In the genomic region with DNA sequence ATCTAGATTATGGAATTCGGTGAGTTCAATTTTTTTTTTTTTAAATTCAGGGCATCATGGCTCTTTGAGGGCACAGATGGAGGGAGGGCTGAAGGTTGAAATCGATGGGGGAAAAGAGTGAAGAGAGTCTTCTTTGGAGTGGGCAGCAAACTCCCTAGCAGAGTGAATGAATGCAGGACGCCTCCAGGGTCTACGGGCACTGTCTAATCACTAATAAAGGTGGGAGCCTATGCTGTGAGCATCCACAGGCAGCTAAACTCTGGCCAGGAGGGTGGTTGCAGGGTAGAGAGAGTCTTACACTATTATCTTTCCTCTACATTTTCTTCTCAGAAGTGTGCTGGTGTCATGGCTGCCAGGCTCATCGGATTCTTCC, we compare ENCODE assay signal across 8 mouse cellular contexts. TPM values are rescaled to one million over a fixed set of nuclear protein-coding genes. Genes with fewer than 3 reads are reported as not detected.
DNase-seq lines count a peak whose midpoint lies in the region; ATAC-seq and TF ChIP-seq lines count a peak whose summit lies in the region.

No protein-coding gene starts in this region.

- H3K36me3 ChIP-seq in testis, adult 2 months (ENCODE audit: control insufficient read depth, insufficient read depth, low read length) = no peaks in the 10 kb centered on the region; the same call in 1 of the 2 replicates
- peaks cover 39% of the 10 kb centered on the region for H3K36me3 ChIP-seq in limb, embryonic 15.5 days
- peaks cover 19% of the 10 kb centered on the region for H3K36me3 ChIP-seq in stomach, postnatal 0 days (ENCODE audit: control insufficient read depth, insufficient read depth, low read length)

- DNase-seq in cerebellum, adult 2 months = no peak
- DNase-seq in cerebellum, postnatal 25 days = no peak
- no peak for DNase-seq in testis, postnatal 10 days (ENCODE audit: low spot score)
- DNase-seq in stomach, postnatal 0 days (ENCODE audit: low spot score) = no peak
- no peak for DNase-seq in urinary bladder, postnatal 36 days (ENCODE audit: low spot score in 2 of 2)
- DNase-seq in kidney, postnatal 4 days = no peak

- peak overlapping the region; percentile 61 for H3K4me2 ChIP-seq in limb, embryonic 15.5 days
- peak overlapping the region; percentile 64 for H3K4me2 ChIP-seq in stomach, postnatal 0 days (replicated peaks; ENCODE audit: low read depth)

- no peaks in the 10 kb centered on the region for H3K9me3 ChIP-seq in limb, embryonic 15.5 days
- H3K9me3 ChIP-seq in stomach, postnatal 0 days (ENCODE audit: control insufficient read depth, low read length) = no peaks in the 10 kb centered on the region

- no peak for ATAC-seq in limb, embryonic 15.5 days (ENCODE audit: insufficient number of reproducible peaks, low FRiP score, low TSS enrichment, low read depth)
- peak; percentile 27; the same call in 1 of the 2 replicates for ATAC-seq in stomach, postnatal 0 days (ENCODE audit: low FRiP score, low TSS enrichment)

- TF ChIP-seq POLR2A in cerebellum, adult 2 months (IDR thresholded peaks at IDR 0.05; ENCODE audit: borderline replicate concordance, insufficient read depth, low read length) = no peak
- TF ChIP-seq POLR2A in testis, adult 2 months (IDR thresholded peaks at IDR 0.05; ENCODE audit: control insufficient read depth, low read depth, low read length) = no peak

- TF ChIP-seq CTCF in cerebellum, adult 2 months (IDR thresholded peaks at IDR 0.05; ENCODE audit: borderline replicate concordance, insufficient read depth, low read depth, low read length) = no peak
- TF ChIP-seq CTCF in testis, adult 2 months (IDR thresholded peaks at IDR 0.05; ENCODE audit: control insufficient read depth, insufficient read depth, insufficient replicate concordance, low read depth, low read length) = no peak
- TF ChIP-seq CTCF in stomach, postnatal 0 days (IDR thresholded peaks at IDR 0.05; ENCODE audit: low read depth) = no peak

- no peaks in the 10 kb centered on the region; the same call in 1 of the 2 replicates for H3K4me1 ChIP-seq in cerebellum, adult 2 months (ENCODE audit: control insufficient read depth, insufficient read depth, low read length)
- no peaks in the 10 kb centered on the region for H3K4me1 ChIP-seq in testis, adult 2 months (ENCODE audit: control insufficient read depth, insufficient read depth, low read length)
- H3K4me1 ChIP-seq in limb, embryonic 15.5 days = peaks cover 7% of the 10 kb centered on the region
- H3K4me1 ChIP-seq in stomach, postnatal 0 days (replicated peaks; ENCODE audit: control insufficient read depth, insufficient read depth) = 0 out of 2 replicates have a peak, but pooled peaks cover 2% of the 10 kb centered on the region

- no peaks in the 10 kb centered on the region for H3K27me3 ChIP-seq in cerebellum, adult 2 months (ENCODE audit: control insufficient read depth, insufficient read depth, low read length)
- H3K27me3 ChIP-seq in testis, adult 2 months (ENCODE audit: control insufficient read depth, insufficient read depth, low read length) = no peaks in the 10 kb centered on the region
- H3K27me3 ChIP-seq in limb, embryonic 15.5 days = no peaks in the 10 kb centered on the region
- no peaks in the 10 kb centered on the region for H3K27me3 ChIP-seq in stomach, postnatal 0 days (ENCODE audit: control insufficient read depth, insufficient read depth, low read length)

- H3K4me3 ChIP-seq in cerebellum, adult 2 months (replicated peaks; ENCODE audit: insufficient read depth, low read depth, low read length) = peak overlapping the region; percentile 72
- H3K4me3 ChIP-seq in testis, adult 2 months (ENCODE audit: control insufficient read depth, low read depth, low read length) = peak overlapping the region; percentile 80
- peak overlapping the region; percentile 56 for H3K4me3 ChIP-seq in limb, embryonic 15.5 days
- peak overlapping the region; percentile 57 for H3K4me3 ChIP-seq in stomach, postnatal 0 days (ENCODE audit: low read depth, low read length)

- H3K27ac ChIP-seq in cerebellum, adult 2 months (ENCODE audit: insufficient read depth, low read length) = no peak overlapping the region
- peak overlapping the region; percentile 45; the same call in 1 of the 2 replicates for H3K27ac ChIP-seq in testis, adult 2 months (ENCODE audit: control insufficient read depth, insufficient read depth, low read depth, low read length)
- H3K27ac ChIP-seq in limb, embryonic 15.5 days = no peak overlapping the region
- H3K27ac ChIP-seq in stomach, postnatal 0 days (replicated peaks) = peak overlapping the region; percentile 56

- TF ChIP-seq EP300 in stomach, postnatal 0 days (optimal IDR thresholded peaks at IDR 0.05) = no peak

- H3K9ac ChIP-seq in limb, embryonic 15.5 days = peak overlapping the region; percentile 28; the same call in 1 of the 2 replicates
- peak overlapping the region; percentile 68 for H3K9ac ChIP-seq in stomach, postnatal 0 days (ENCODE audit: low read length)

- WGBS in cerebellum, adult 2 months = 20% methylated on average over 5 of the region's 5 CpGs
- 38% methylated on average over 5 of the region's 5 CpGs for WGBS in limb, embryonic 15.5 days
- WGBS in stomach, postnatal 0 days = 41% methylated on average over 5 of the region's 5 CpGs

RNA-seq across cellular contexts. Expression of a gene that starts 0.4 kb away (rescaled TPM):
- polyA plus RNA-seq in cerebellum, adult 2 months (2012; rRNA removed) = 69.2 and 69.8 TPM in 2 replicates
- 17.4 and 19.9 TPM in 2 replicates for polyA plus RNA-seq in testis, adult 2 months (2012; rRNA removed)
- 62.5 and 70.9 TPM in 2 replicates for polyA plus RNA-seq in limb, embryonic 15.5 days (2015; fragmentation: Nextera tagmentation; extraction: Ambion mirVana)
- 98.5 and 112 TPM in 2 replicates for polyA plus RNA-seq in stomach, postnatal 0 days (2015; fragmentation: Nextera tagmentation; extraction: Ambion mirVana)

RNA-seq across cellular contexts. Expression of a gene that starts 11.9 kb away (rescaled TPM):
- polyA plus RNA-seq in cerebellum, adult 2 months (2012; rRNA removed) = 23.8 and 24.2 TPM in 2 replicates
- polyA plus RNA-seq in testis, adult 2 months (2012; rRNA removed) = 66.6 and 73.2 TPM in 2 replicates
- polyA plus RNA-seq in limb, embryonic 15.5 days (2015; fragmentation: Nextera tagmentation; extraction: Ambion mirVana) = 94.0 and 116 TPM in 2 replicates
- 25.5 and 31.1 TPM in 2 replicates for polyA plus RNA-seq in stomach, postnatal 0 days (2015; fragmentation: Nextera tagmentation; extraction: Ambion mirVana)

RNA-seq across cellular contexts. Expression of a gene that starts 20.2 kb away (rescaled TPM):
- polyA plus RNA-seq in cerebellum, adult 2 months (2012; rRNA removed) = 86.8 and 97.7 TPM in 2 replicates
- 5.7 and 7.1 TPM in 2 replicates for polyA plus RNA-seq in testis, adult 2 months (2012; rRNA removed)
- 31.4 and 34.0 TPM in 2 replicates for polyA plus RNA-seq in limb, embryonic 15.5 days (2015; fragmentation: Nextera tagmentation; extraction: Ambion mirVana)
- 7.5 and 9.1 TPM in 2 replicates for polyA plus RNA-seq in stomach, postnatal 0 days (2015; fragmentation: Nextera tagmentation; extraction: Ambion mirVana)

RNA-seq across cellular contexts. Expression of a gene that starts 23.8 kb away (rescaled TPM):
- 153 and 167 TPM in 2 replicates for polyA plus RNA-seq in cerebellum, adult 2 months (2012; rRNA removed)
- 482 and 525 TPM in 2 replicates for polyA plus RNA-seq in testis, adult 2 months (2012; rRNA removed)
- 156 and 180 TPM in 2 replicates for polyA plus RNA-seq in limb, embryonic 15.5 days (2015; fragmentation: Nextera tagmentation; extraction: Ambion mirVana)
- 129 and 133 TPM in 2 replicates for polyA plus RNA-seq in stomach, postnatal 0 days (2015; fragmentation: Nextera tagmentation; extraction: Ambion mirVana)

RNA-seq across cellular contexts. Expression of a gene that starts 25.7 kb away (rescaled TPM):
- 0.55 and 0.69 TPM in 2 replicates for polyA plus RNA-seq in cerebellum, adult 2 months (2012; rRNA removed)
- polyA plus RNA-seq in testis, adult 2 months (2012; rRNA removed) = 35.1 and 38.3 TPM in 2 replicates
- 0.64 and 0.68 TPM in 2 replicates for polyA plus RNA-seq in limb, embryonic 15.5 days (2015; fragmentation: Nextera tagmentation; extraction: Ambion mirVana)
- polyA plus RNA-seq in stomach, postnatal 0 days (2015; fragmentation: Nextera tagmentation; extraction: Ambion mirVana) = 212 and 255 TPM in 2 replicates

Comparison
In these comparisons a context has a peak if more than half of its experiments do, and no peak if none do; other contexts are left out.
1. H3K27ac ChIP-seq: peak in testis, adult 2 months (single experiment) and stomach, postnatal 0 days (single experiment); none in cerebellum, adult 2 months (single experiment) and limb, embryonic 15.5 days (single experiment).
2. Peak in every context shown above with its lines, with median percentiles within 50 percentile points of each other: H3K4me3 ChIP-seq.